9 mouse cellular contexts compared by ENCODE assay signal in the genomic region with DNA sequence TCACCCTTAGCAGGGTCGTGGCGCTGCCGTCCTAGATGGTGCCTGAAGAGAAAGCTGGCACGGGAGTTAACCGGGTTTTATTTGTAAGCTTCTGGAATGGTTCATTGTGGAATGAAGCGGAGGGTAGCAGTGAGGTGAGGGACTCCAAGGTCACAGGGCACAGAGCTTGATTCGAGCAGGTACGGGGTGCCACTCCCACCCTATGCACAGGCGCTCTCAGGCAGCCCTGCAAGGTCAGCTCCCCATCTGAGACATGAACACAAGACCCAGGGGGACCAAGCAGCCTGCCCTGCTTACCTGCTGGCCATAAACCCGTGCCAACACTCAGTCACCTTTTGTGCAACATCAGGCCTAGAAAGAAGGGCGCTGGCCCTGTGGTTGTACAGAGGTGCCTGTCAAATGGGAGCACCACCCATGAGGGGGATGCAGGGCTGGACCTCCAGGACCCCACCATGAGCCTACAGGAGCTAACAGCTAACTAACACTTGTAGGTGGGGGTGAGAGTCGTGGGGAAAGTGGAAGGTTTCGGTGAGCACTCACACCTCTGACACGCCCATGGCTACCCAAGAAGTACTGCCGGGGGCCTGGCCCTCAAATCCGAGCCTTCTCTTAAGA. TPM values are rescaled to one million over a fixed set of nuclear protein-coding genes. Genes with fewer than 3 reads are reported as not detected.
DNase-seq lines count a peak whose midpoint lies in the region; ATAC-seq and TF ChIP-seq lines count a peak whose summit lies in the region.
"Had no signal": no experiment of that assay in that cellular context is flagged by ENCODE, and none has a peak within 500 bp of the region (broad histone marks: within the 10 kb centered on the region; RNA-seq: fewer than 3 reads in every experiment).

No protein-coding gene starts in this region.

- peaks cover 16% of the 10 kb centered on the region for H3K4me1 ChIP-seq in cerebellum, adult 2 months (ENCODE audit: control insufficient read depth, insufficient read depth, low read length)
- H3K4me1 ChIP-seq in lung, postnatal 0 days (ENCODE audit: insufficient read depth, low read depth, low read length) = peaks cover 26% of the 10 kb centered on the region

- no peak for TF ChIP-seq CTCF in cerebellum, adult 2 months (IDR thresholded peaks at IDR 0.05; ENCODE audit: borderline replicate concordance, insufficient read depth, low read depth, low read length)
- TF ChIP-seq CTCF in lung, postnatal 0 days (IDR thresholded peaks at IDR 0.05) = no peak

- peak overlapping the region; percentile 95 for H3K27ac ChIP-seq in cerebellum, adult 2 months (ENCODE audit: insufficient read depth, low read length)
- peak overlapping the region; percentile 100 for H3K27ac ChIP-seq in lung, postnatal 0 days (ENCODE audit: low read length)

- TF ChIP-seq POLR2A in cerebellum, adult 2 months (IDR thresholded peaks at IDR 0.05; ENCODE audit: borderline replicate concordance, insufficient read depth, low read length) = no peak

- peak overlapping the region; percentile 100 for H3K9ac ChIP-seq in lung, postnatal 0 days (replicated peaks; ENCODE audit: low read depth)

- 0 out of 2 replicates have a peak, but pooled peaks have one; percentile 33 for TF ChIP-seq EP300 in lung, postnatal 0 days (IDR thresholded peaks at IDR 0.05)

- peak overlapping the region; percentile 93 for H3K4me3 ChIP-seq in cerebellum, adult 2 months (replicated peaks; ENCODE audit: insufficient read depth, low read depth, low read length)
- H3K4me3 ChIP-seq in lung, postnatal 0 days (ENCODE audit: low read depth, low read length) = peak overlapping the region; percentile 100

- peak; percentile 4 for ATAC-seq in lung, postnatal 0 days

- WGBS in cerebellum, adult 2 months = 1% methylated on average over 16 of the region's 16 CpGs
- 9% methylated on average over 16 of the region's 16 CpGs for WGBS in lung, postnatal 0 days

- H3K27me3 ChIP-seq in cerebellum, adult 2 months (ENCODE audit: control insufficient read depth, insufficient read depth, low read length) = no peaks in the 10 kb centered on the region
- H3K27me3 ChIP-seq in lung, postnatal 0 days (replicated peaks; ENCODE audit: insufficient read depth, low read length) = no peaks in the 10 kb centered on the region

- DNase-seq in 3134 (ENCODE audit: extremely low read depth, insufficient read length, low spot score) = peak; percentile 81
- peak; percentile 84 for DNase-seq in 416B (ENCODE audit: low read depth)
- DNase-seq in cerebellum, adult 2 months = peak in 1 of 2 experiments; percentile 59
- peak; percentile 56 to 86 for DNase-seq in heart, adult 18-20 months
- peak; percentile 82 for DNase-seq in kidney, adult 18-20 months
- DNase-seq in lung, postnatal 0 days (ENCODE audit: low spot score) = no peak
- peak; percentile 63 for DNase-seq in testis, postnatal 10 days (ENCODE audit: low spot score)
- DNase-seq in Muller cell, postnatal 12 days (ENCODE audit: inconsistent ontology term) = no peak

- no peaks in the 10 kb centered on the region for H3K9me3 ChIP-seq in lung, postnatal 0 days (ENCODE audit: low read length)

- H3K36me3 ChIP-seq in lung, postnatal 0 days (ENCODE audit: insufficient read depth, low read length) = peaks cover 9% of the 10 kb centered on the region; the same call in 1 of the 2 replicates

- peak overlapping the region; percentile 90 for H3K4me2 ChIP-seq in lung, postnatal 0 days (replicated peaks; ENCODE audit: low read depth, low read length)

RNA-seq across cellular contexts. Expression of a gene that starts 1.1 kb away (rescaled TPM):
- 834 and 845 TPM in 2 replicates for polyA plus RNA-seq in cerebellum, adult 2 months (2012; rRNA removed)
- total RNA-seq in heart, adult 18-20 months (2021) = 100 to 1,000 TPM; 286 to 296 TPM
- polyA plus RNA-seq in lung, postnatal 0 days (2015; fragmentation: Nextera tagmentation; extraction: Ambion mirVana) = 1,989 and 2,317 TPM in 2 replicates

RNA-seq across cellular contexts. Expression of a gene that starts 11.9 kb away (rescaled TPM):
- 0.29 TPM in 1 of 2 replicates, not detected in the other for polyA plus RNA-seq in cerebellum, adult 2 months (2012; rRNA removed)
- not detected for total RNA-seq in heart, adult 18-20 months (2021)
- polyA plus RNA-seq in lung, postnatal 0 days (2015; fragmentation: Nextera tagmentation; extraction: Ambion mirVana) = 0.36 and 0.74 TPM in 2 replicates
- polyA plus RNA-seq: large intestine, adult 2 months had no signal

RNA-seq across cellular contexts. Expression of a gene that starts 29.1 kb away (rescaled TPM):
- 34.4 and 34.8 TPM in 2 replicates for polyA plus RNA-seq in cerebellum, adult 2 months (2012; rRNA removed)
- total RNA-seq in heart, adult 18-20 months (2021) = 10 to 100 TPM; 10.6 to 11.7 TPM
- 18.1 and 19.6 TPM in 2 replicates for polyA plus RNA-seq in lung, postnatal 0 days (2015; fragmentation: Nextera tagmentation; extraction: Ambion mirVana)

Comparison
In these comparisons a context has a peak if more than half of its experiments do, and no peak if none do; other contexts are left out.
1. DNase-seq: peak in 3134 (single experiment), 416B (single experiment), heart, adult 18-20 months (2 of 2), kidney, adult 18-20 months (single experiment) and testis, postnatal 10 days (single experiment); none in lung, postnatal 0 days (single experiment) and Muller cell, postnatal 12 days (single experiment).